Mouse (Mus musculus): ENCODE measurements around the gene Rhox3e. TPM values are rescaled to one million over a fixed set of nuclear protein-coding genes. Genes with fewer than 3 reads are reported as not detected.
"Not testable (repeated sequence)": the region's sequence is repeated elsewhere in the genome, so short reads cannot be mapped to it uniquely, and the experiment has no call there.

Rhox3e gene
- polyA plus RNA-seq (2015; fragmentation: Nextera tagmentation; extraction: Ambion mirVana): not detected in 2 replicates

DNA sequence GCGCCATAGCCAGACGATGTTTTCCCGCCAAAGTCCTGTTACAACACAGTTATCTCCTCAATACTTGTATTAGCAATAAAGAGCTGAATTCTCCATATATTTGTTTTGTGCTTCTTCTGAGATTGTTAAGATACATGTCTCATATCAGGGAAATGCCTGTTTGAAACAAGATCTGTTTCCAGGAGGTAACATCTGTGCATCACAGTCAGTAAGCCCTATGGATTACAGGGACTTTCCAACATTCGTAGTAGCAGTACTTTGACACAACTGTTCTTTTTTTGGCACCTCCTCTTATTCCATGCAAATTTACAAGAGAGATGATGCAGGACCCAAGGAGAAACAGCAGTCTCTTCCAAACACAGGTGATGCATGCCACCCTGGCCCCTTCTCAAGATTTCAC lies at the start of gene Rhox3e:
Rhox3e (plus strand) TSS at position 301 of the 400 bp plus-strand sequence.
- H3K4me3 ChIP-seq (replicated peaks); H3K9me3 ChIP-seq; H3K36me3 ChIP-seq; H3K27me3 ChIP-seq (replicated peaks); H3K27ac ChIP-seq; H3K9ac ChIP-seq; H3K4me1 ChIP-seq; ATAC-seq (ENCODE audit: insufficient read depth, low FRiP score, low read depth); H3K4me2 ChIP-seq: not testable (repeated sequence)
- 88% methylated on average over 1 of the region's 4 CpGs for WGBS

DNA sequence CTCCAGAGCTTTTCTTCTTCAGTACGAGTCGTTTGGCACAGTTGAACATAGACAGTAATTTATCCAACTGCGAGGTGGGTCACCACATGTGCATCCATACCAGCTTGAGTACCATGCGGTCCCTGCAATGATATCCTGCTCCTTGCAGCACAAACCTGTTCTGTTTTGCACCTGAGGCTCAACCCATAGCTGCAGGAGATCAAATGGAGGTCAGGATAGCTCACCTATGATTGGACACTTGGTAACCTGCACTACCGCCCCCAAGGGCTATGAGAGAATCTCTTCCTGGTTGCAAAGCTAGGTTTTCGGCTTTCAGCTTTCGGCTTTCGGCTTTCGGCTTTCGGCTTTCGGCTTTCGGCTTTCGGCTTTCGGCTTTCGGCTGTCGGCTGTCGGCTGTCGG lies 27.8 kb upstream of the Rhox3e start, which contains the start of gene Rhox4d:
Rhox4d (plus strand) TSS at position 301 of the 400 bp plus-strand sequence.
- not testable (repeated sequence) for H3K36me3 ChIP-seq; H3K9ac ChIP-seq; H3K9me3 ChIP-seq; H3K4me3 ChIP-seq (replicated peaks); H3K4me1 ChIP-seq; H3K4me2 ChIP-seq; H3K27ac ChIP-seq; ATAC-seq (ENCODE audit: insufficient read depth, low FRiP score, low read depth); H3K27me3 ChIP-seq (replicated peaks)
- WGBS: 92% methylated on average over 17 of the region's 18 CpGs

DNA sequence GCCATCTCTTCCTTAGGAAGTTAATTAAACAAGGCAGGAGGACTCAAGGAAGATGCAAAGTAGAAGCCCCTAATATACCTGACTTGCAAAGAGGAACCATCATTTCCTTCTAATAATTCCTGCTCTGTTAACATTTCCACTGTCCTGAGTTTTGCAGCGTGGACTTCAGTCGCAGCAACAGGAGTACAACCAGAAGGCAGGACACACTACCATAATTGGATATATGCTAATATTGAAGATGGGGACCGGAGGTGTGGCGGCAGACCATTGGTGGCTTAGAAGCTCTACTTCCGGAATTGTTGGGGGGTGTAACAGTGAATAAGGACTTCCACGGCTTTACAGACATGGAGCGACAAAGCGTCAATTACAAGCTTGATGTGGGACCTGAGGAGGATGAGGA lies 11.7 kb upstream of the Rhox3e start, which contains the start of gene Rhox2e:
Rhox2e (plus strand) TSS at position 301 of the 400 bp plus-strand sequence.
- H3K27ac ChIP-seq; ATAC-seq (ENCODE audit: insufficient read depth, low FRiP score, low read depth); H3K9ac ChIP-seq; H3K9me3 ChIP-seq; H3K36me3 ChIP-seq; H3K4me2 ChIP-seq; H3K4me3 ChIP-seq (replicated peaks); H3K27me3 ChIP-seq (replicated peaks); H3K4me1 ChIP-seq: not testable (repeated sequence)
- WGBS: 89% methylated on average over 2 of the region's 8 CpGs

GRCm38 (mm10) chrX:37557112-37557511 lies 15.3 kb downstream of the Rhox3e start, which contains the start of gene Rhox4e:
TSS of gene Rhox4e (plus strand) at chrX:37557412.
- H3K27ac ChIP-seq; H3K36me3 ChIP-seq; H3K4me1 ChIP-seq; H3K9me3 ChIP-seq; H3K27me3 ChIP-seq (replicated peaks); H3K4me3 ChIP-seq (replicated peaks); ATAC-seq (ENCODE audit: insufficient read depth, low FRiP score, low read depth); H3K9ac ChIP-seq; H3K4me2 ChIP-seq: not testable (repeated sequence)
- WGBS: 97% methylated on average over 10 of the region's 18 CpGs

DNA sequence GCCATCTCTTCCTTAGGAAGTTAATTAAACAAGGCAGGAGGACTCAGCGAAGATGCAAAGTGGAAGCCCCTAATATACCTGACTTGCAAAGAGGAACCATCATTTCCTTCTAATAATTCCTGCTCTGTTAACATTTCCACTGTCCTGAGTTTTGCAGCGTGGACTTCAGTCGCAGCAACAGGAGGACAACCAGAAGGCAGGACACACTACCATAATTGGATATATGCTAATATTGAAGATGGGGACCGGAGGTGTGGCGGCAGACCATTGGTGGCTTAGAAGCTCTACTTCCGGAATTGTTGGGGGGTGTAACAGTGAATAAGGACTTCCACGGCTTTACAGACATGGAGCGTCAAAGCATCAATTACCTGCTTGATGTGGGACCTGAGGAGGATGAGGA lies 29.3 kb downstream of the Rhox3e start, which contains the start of gene Rhox2f:
Rhox2f (plus strand) TSS at position 301 of the 400 bp plus-strand sequence.
- not testable (repeated sequence) for H3K9me3 ChIP-seq; H3K9ac ChIP-seq; H3K36me3 ChIP-seq; H3K4me1 ChIP-seq; H3K4me2 ChIP-seq; H3K4me3 ChIP-seq (replicated peaks); H3K27ac ChIP-seq; ATAC-seq (ENCODE audit: insufficient read depth, low FRiP score, low read depth); H3K27me3 ChIP-seq (replicated peaks)
- 90% methylated on average over 8 of the region's 8 CpGs for WGBS

DNA sequence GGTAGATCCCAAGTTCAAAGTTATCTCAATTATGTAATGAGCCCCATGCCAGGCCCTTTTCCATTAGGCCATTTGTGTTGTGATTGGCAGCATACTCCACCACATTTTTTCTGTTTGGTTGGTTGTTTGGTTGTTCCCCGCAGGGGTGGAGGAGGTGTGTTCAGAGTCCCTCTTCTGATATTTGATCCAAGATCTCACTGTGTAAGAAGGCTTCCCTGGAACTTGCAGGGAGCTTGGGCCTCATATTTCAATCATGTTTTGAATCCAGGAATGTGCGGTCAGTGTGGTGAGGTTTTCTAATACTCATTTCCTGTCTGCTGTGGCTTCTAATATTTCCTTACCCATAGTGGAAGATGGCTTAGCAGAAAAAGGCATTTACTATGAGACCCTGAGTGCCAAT lies 30.8 kb downstream of the Rhox3e start:
- H3K4me2 ChIP-seq; H3K36me3 ChIP-seq; H3K9ac ChIP-seq; H3K4me3 ChIP-seq (replicated peaks); ATAC-seq (ENCODE audit: insufficient read depth, low FRiP score, low read depth); H3K4me1 ChIP-seq; H3K9me3 ChIP-seq; H3K27me3 ChIP-seq (replicated peaks); H3K27ac ChIP-seq: not testable (repeated sequence)
- WGBS: 50% methylated on average over 2 of the region's 2 CpGs

DNA sequence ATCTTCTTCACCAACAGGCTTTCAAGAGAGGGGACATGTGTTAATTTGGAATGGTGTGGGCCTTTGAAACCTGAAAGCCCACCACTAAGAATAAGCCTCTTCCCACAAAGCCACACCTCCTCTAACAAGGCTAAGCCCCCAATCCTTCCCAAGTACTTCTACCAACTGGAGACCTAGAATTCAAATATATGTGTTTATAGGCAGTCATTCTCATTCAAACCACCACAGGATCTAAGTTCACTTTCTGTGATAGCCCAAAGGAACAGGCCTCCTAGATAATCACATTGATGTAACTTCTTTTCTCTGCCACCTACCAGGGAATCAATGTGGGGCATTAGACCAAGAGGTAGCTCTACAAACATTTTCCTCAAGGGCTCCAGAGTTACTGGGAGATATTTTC lies 38.9 kb downstream of the Rhox3e start, which contains the start of gene Rhox3f:
Rhox3f (plus strand) TSS at position 301 of the 400 bp plus-strand sequence.
- not testable (repeated sequence) for H3K9me3 ChIP-seq; H3K9ac ChIP-seq; ATAC-seq (ENCODE audit: insufficient read depth, low FRiP score, low read depth); H3K27me3 ChIP-seq (replicated peaks); H3K36me3 ChIP-seq; H3K4me1 ChIP-seq; H3K4me3 ChIP-seq (replicated peaks); H3K27ac ChIP-seq; H3K4me2 ChIP-seq

Other genes starting within 250 kb of the Rhox3e start
- gene Rhox3a2, start 162.0 kb upstream of the Rhox3e start, polyA plus RNA-seq (2015; fragmentation: Nextera tagmentation; extraction: Ambion mirVana): not detected in 2 replicates
- 0.30 TPM in 1 of 2 replicates, not detected in the other for gene Rhox4a2, start 151.2 kb upstream of the Rhox3e start, polyA plus RNA-seq (2015; fragmentation: Nextera tagmentation; extraction: Ambion mirVana)
- gene Rhox2b, start 130.0 kb upstream of the Rhox3e start, polyA plus RNA-seq (2015; fragmentation: Nextera tagmentation; extraction: Ambion mirVana): not detected in 2 replicates
- gene Rhox4b, start 109.5 kb upstream of the Rhox3e start, polyA plus RNA-seq (2015; fragmentation: Nextera tagmentation; extraction: Ambion mirVana): not detected in 2 replicates
- not detected in 2 replicates for gene Rhox2c, start 88.3 kb upstream of the Rhox3e start, polyA plus RNA-seq (2015; fragmentation: Nextera tagmentation; extraction: Ambion mirVana)
- gene Rhox3c, start 83.4 kb upstream of the Rhox3e start, polyA plus RNA-seq (2015; fragmentation: Nextera tagmentation; extraction: Ambion mirVana): not detected in 2 replicates
- gene Rhox4c, start 61.7 kb upstream of the Rhox3e start, polyA plus RNA-seq (2015; fragmentation: Nextera tagmentation; extraction: Ambion mirVana): not detected in 2 replicates
- gene Rhox2d, start 48.6 kb upstream of the Rhox3e start, polyA plus RNA-seq (2015; fragmentation: Nextera tagmentation; extraction: Ambion mirVana): not detected in 2 replicates
- not detected in 2 replicates for gene Rhox4d, start 27.7 kb upstream of the Rhox3e start, polyA plus RNA-seq (2015; fragmentation: Nextera tagmentation; extraction: Ambion mirVana)
- gene Rhox2e, start 11.6 kb upstream of the Rhox3e start, polyA plus RNA-seq (2015; fragmentation: Nextera tagmentation; extraction: Ambion mirVana): not detected in 2 replicates
- not detected in 2 replicates for gene Rhox4e, start 15.4 kb downstream of the Rhox3e start, polyA plus RNA-seq (2015; fragmentation: Nextera tagmentation; extraction: Ambion mirVana)
- not detected in 2 replicates for gene Rhox2f, start 29.4 kb downstream of the Rhox3e start, polyA plus RNA-seq (2015; fragmentation: Nextera tagmentation; extraction: Ambion mirVana)
- not detected in 2 replicates for gene Rhox3f, start 39.0 kb downstream of the Rhox3e start, polyA plus RNA-seq (2015; fragmentation: Nextera tagmentation; extraction: Ambion mirVana)
- not detected in 2 replicates for gene Rhox4f, start 65.7 kb downstream of the Rhox3e start, polyA plus RNA-seq (2015; fragmentation: Nextera tagmentation; extraction: Ambion mirVana)
- gene Rhox3g, start 86.6 kb downstream of the Rhox3e start, polyA plus RNA-seq (2015; fragmentation: Nextera tagmentation; extraction: Ambion mirVana): not detected in 2 replicates
- gene Rhox2g, start 101.5 kb downstream of the Rhox3e start, polyA plus RNA-seq (2015; fragmentation: Nextera tagmentation; extraction: Ambion mirVana): not detected in 2 replicates
- not detected in 2 replicates for gene Rhox4g, start 109.3 kb downstream of the Rhox3e start, polyA plus RNA-seq (2015; fragmentation: Nextera tagmentation; extraction: Ambion mirVana)
- gene Rhox3h, start 126.7 kb downstream of the Rhox3e start, polyA plus RNA-seq (2015; fragmentation: Nextera tagmentation; extraction: Ambion mirVana): not detected in 2 replicates
- not detected in 2 replicates for gene Rhox2h, start 131.3 kb downstream of the Rhox3e start, polyA plus RNA-seq (2015; fragmentation: Nextera tagmentation; extraction: Ambion mirVana)

All from stomach, embryonic 15.5 days (tissue).